Mouse (Mus musculus): ENCODE measurements around the gene Rnf32. TPM values are rescaled to one million over a fixed set of nuclear protein-coding genes. Genes with fewer than 3 reads are reported as not detected.

Rnf32 gene
- polyA plus RNA-seq, 1 experiment: not detected

- no peak overlapping the region for H3K4me3 ChIP-seq (ENCODE audit: insufficient read depth, low read depth, low read length)
- no peak overlapping the region for H3K27ac ChIP-seq (replicated peaks; ENCODE audit: low read depth, low read length)
- no peaks in the 10 kb centered on the region for H3K4me1 ChIP-seq (ENCODE audit: control insufficient read depth, insufficient read depth, insufficient read length, low read length)
Measured at GRCm38 (mm10) chr5:29230481-29230880, 34.7 kb downstream of the Rnf32 start.

GRCm38 (mm10) chr5:29238379-29238778 lies 42.6 kb downstream of the Rnf32 start:
- Histone ChIP-seq H3K4me1 (ENCODE audit: control insufficient read depth, insufficient read depth, insufficient read length, low read length) (no peaks in the 10 kb centered on the region), H3K4me3 (ENCODE audit: insufficient read depth, low read depth, low read length) (no peak overlapping the region)

GRCm38 (mm10) chr5:29244769-29245168 lies 49.0 kb downstream of the Rnf32 start:
- Histone ChIP-seq H3K4me1 (ENCODE audit: control insufficient read depth, insufficient read depth, insufficient read length, low read length) (no peaks in the 10 kb centered on the region), H3K27ac (replicated peaks; ENCODE audit: low read depth, low read length) (no peak overlapping the region), H3K4me3 (ENCODE audit: insufficient read depth, low read depth, low read length) (no peak overlapping the region)

More at GRCm38 (mm10) chr5:29238379-29238778, 42.6 kb downstream of the Rnf32 start:
- no peak overlapping the region for H3K27ac ChIP-seq (replicated peaks; ENCODE audit: low read depth, low read length)

- no peak overlapping the region for H3K4me3 ChIP-seq (ENCODE audit: insufficient read depth, low read depth, low read length)
- H3K27ac ChIP-seq (replicated peaks; ENCODE audit: low read depth, low read length): no peak overlapping the region
- no peaks in the 10 kb centered on the region for H3K4me1 ChIP-seq (ENCODE audit: control insufficient read depth, insufficient read depth, insufficient read length, low read length)
Measured at GRCm38 (mm10) chr5:29250795-29251495, 55.2 kb downstream of the Rnf32 start.

GRCm38 (mm10) chr5:29251496-29251873 lies 55.7 kb downstream of the Rnf32 start:
- H3K4me1 ChIP-seq (ENCODE audit: control insufficient read depth, insufficient read depth, insufficient read length, low read length): no peaks in the 10 kb centered on the region
- H3K27ac ChIP-seq (replicated peaks; ENCODE audit: low read depth, low read length): no peak overlapping the region
- no peak overlapping the region for H3K4me3 ChIP-seq (ENCODE audit: insufficient read depth, low read depth, low read length)

- Histone ChIP-seq H3K4me1 (ENCODE audit: control insufficient read depth, insufficient read depth, insufficient read length, low read length) (no peaks in the 10 kb centered on the region), H3K4me3 (ENCODE audit: insufficient read depth, low read depth, low read length) (no peak overlapping the region), H3K27ac (replicated peaks; ENCODE audit: low read depth, low read length) (no peak overlapping the region)
Measured at GRCm38 (mm10) chr5:29253876-29254275, 58.1 kb downstream of the Rnf32 start.

- Histone ChIP-seq H3K27ac (replicated peaks; ENCODE audit: low read depth, low read length) (no peak overlapping the region), H3K4me1 (ENCODE audit: control insufficient read depth, insufficient read depth, insufficient read length, low read length) (no peaks in the 10 kb centered on the region), H3K4me3 (ENCODE audit: insufficient read depth, low read depth, low read length) (no peak overlapping the region)
Measured at GRCm38 (mm10) chr5:29270879-29271278, 75.1 kb downstream of the Rnf32 start.

GRCm38 (mm10) chr5:29273426-29273825 lies 77.6 kb downstream of the Rnf32 start:
- no peaks in the 10 kb centered on the region for H3K4me1 ChIP-seq (ENCODE audit: control insufficient read depth, insufficient read depth, insufficient read length, low read length)
- no peak overlapping the region for H3K27ac ChIP-seq (replicated peaks; ENCODE audit: low read depth, low read length)
- H3K4me3 ChIP-seq (ENCODE audit: insufficient read depth, low read depth, low read length): no peak overlapping the region

GRCm38 (mm10) chr5:29274746-29275145 lies 79.0 kb downstream of the Rnf32 start:
- no peaks in the 10 kb centered on the region for H3K4me1 ChIP-seq (ENCODE audit: control insufficient read depth, insufficient read depth, insufficient read length, low read length)
- H3K4me3 ChIP-seq (ENCODE audit: insufficient read depth, low read depth, low read length): no peak overlapping the region
- H3K27ac ChIP-seq (replicated peaks; ENCODE audit: low read depth, low read length): no peak overlapping the region

Other genes starting within 250 kb of the Rnf32 start
- 4.3 and 5.7 TPM in 2 replicates for gene Lmbr1, start 182.4 kb downstream of the Rnf32 start, polyA plus RNA-seq (2012; ENCODE audit: insufficient read depth, insufficient read length, missing spikeins)
- gene Nom1, start 238.7 kb downstream of the Rnf32 start, polyA plus RNA-seq (2012; ENCODE audit: insufficient read depth, insufficient read length, missing spikeins): 4.0 and 11.7 TPM in 2 replicates

Measured in brown adipose tissue, adult 24 weeks (tissue).